Mouse (Mus musculus): ENCODE data around the gene Bbx.

GRCm38 (mm10) chr16:50196118-50196517 is 236.1 kb downstream of the Bbx start:
- TF ChIP-seq POLR2A (IDR thresholded peaks at IDR 0.05; ENCODE audit: insufficient read depth, low read length) = no peak
- TF ChIP-seq CTCF (IDR thresholded peaks at IDR 0.05; ENCODE audit: low read depth, low read length) = no peak
- TF ChIP-seq EP300 (IDR thresholded peaks at IDR 0.05; ENCODE audit: insufficient read depth, low read depth, low read length) = no peak

Data from ES-Bruce4 (cell line).